Comparison of ENCODE assay signal across 9 mouse cellular contexts in genomic region chr1:170521520-170522205, GRCm38 (mm10).
DNase-seq lines count a peak whose midpoint lies in the region; ATAC-seq and TF ChIP-seq lines count a peak whose summit lies in the region.
"Had no signal": no experiment of that assay in that cellular context is flagged by ENCODE, and none has a peak within 500 bp of the region (broad histone marks: within the 10 kb centered on the region; RNA-seq: fewer than 3 reads in every experiment).

No protein-coding gene starts in this region.

- intact Hi-C loops in heart, adult 2 months (cut with DNase I): no loop called here
- intact Hi-C loops in left cerebral cortex, adult 2 months (cut with DNase I): no loop called here

- whole genome bisulfite sequencing in heart, adult 2 months: 52% methylated on average over 6 of the region's 6 CpGs
- WGBS in kidney, embryonic 14.5 days: 42% methylated on average over 6 of the region's 6 CpGs
- 32% methylated on average over 6 of the region's 6 CpGs for WGBS in neural tube, embryonic 14.5 days

- no peaks in the 10 kb centered on the region for H3K36me3 ChIP-seq in heart, adult 2 months (ENCODE audit: control insufficient read depth, insufficient read depth, low read length)
- H3K36me3 ChIP-seq in kidney, embryonic 14.5 days (ENCODE audit: control insufficient read depth, insufficient read depth, low read length): no peaks in the 10 kb centered on the region
- no peaks in the 10 kb centered on the region for H3K36me3 ChIP-seq in neural tube, embryonic 14.5 days (ENCODE audit: control insufficient read depth, insufficient read depth, low read length)

- TF ChIP-seq POLR2A in heart, adult 2 months (IDR thresholded peaks at IDR 0.05; ENCODE audit: insufficient read depth, low read depth, low read length): no peak

- H3K79me2 ChIP-seq in heart, adult 2 months (replicated peaks; ENCODE audit: control insufficient read depth, insufficient read depth, low read length): no peaks in the 10 kb centered on the region; the same call in 1 of the 2 replicates

- no peak overlapping the region for H3K4me2 ChIP-seq in kidney, embryonic 14.5 days (replicated peaks; ENCODE audit: low read depth, low read length)
- no peak overlapping the region for H3K4me2 ChIP-seq in neural tube, embryonic 14.5 days (ENCODE audit: low read depth, low read length)
- H3K4me2 ChIP-seq: lung, embryonic 14.5 days had no signal

- ATAC-seq in kidney, embryonic 14.5 days (ENCODE audit: low FRiP score, low TSS enrichment): peak; percentile 92
- ATAC-seq in neural tube, embryonic 14.5 days (ENCODE audit: low read depth): peak; percentile 66

- no peak overlapping the region for H3K4me3 ChIP-seq in heart, adult 2 months
- H3K4me3 ChIP-seq in kidney, embryonic 14.5 days (ENCODE audit: low read length): no peak overlapping the region
- H3K4me3 ChIP-seq in neural tube, embryonic 14.5 days (ENCODE audit: low read depth, low read length): no peak overlapping the region
- no peak overlapping the region for H3K4me3 ChIP-seq in left cerebral cortex, adult 2 months

- no peak overlapping the region for H3K9ac ChIP-seq in heart, adult 2 months (ENCODE audit: low read depth, low read length)
- no peak overlapping the region for H3K9ac ChIP-seq in kidney, embryonic 14.5 days (ENCODE audit: low read depth, low read length)
- H3K9ac ChIP-seq in neural tube, embryonic 14.5 days (replicated peaks; ENCODE audit: low read depth, low read length): no peak overlapping the region
- H3K9ac ChIP-seq: lung, embryonic 14.5 days had no signal

- no peak for TF ChIP-seq CTCF in heart, adult 2 months (IDR thresholded peaks at IDR 0.05)
- TF ChIP-seq CTCF in left cerebral cortex, adult 2 months (IDR thresholded peaks at IDR 0.05): no peak

- no peaks in the 10 kb centered on the region for H3K27me3 ChIP-seq in heart, adult 2 months (ENCODE audit: control insufficient read depth, insufficient read depth, low read length)
- no peaks in the 10 kb centered on the region for H3K27me3 ChIP-seq in kidney, embryonic 14.5 days (ENCODE audit: control insufficient read depth, insufficient read depth, low read length)
- H3K27me3 ChIP-seq in neural tube, embryonic 14.5 days (ENCODE audit: control insufficient read depth, insufficient read depth, low read length): no peaks in the 10 kb centered on the region

- H3K27ac ChIP-seq in heart, adult 2 months: peak overlapping the region; percentile 36
- H3K27ac ChIP-seq in kidney, embryonic 14.5 days (ENCODE audit: low read depth, low read length): peak overlapping the region; percentile 79; the same call in 1 of the 2 replicates
- H3K27ac ChIP-seq in neural tube, embryonic 14.5 days (ENCODE audit: low read depth, low read length): no peak overlapping the region
- no peak overlapping the region for H3K27ac ChIP-seq in left cerebral cortex, adult 2 months

- peaks cover 2% of the 10 kb centered on the region; the same call in 1 of the 2 replicates for H3K4me1 ChIP-seq in heart, adult 2 months (ENCODE audit: control insufficient read depth, insufficient read depth, low read length)
- H3K4me1 ChIP-seq in kidney, embryonic 14.5 days (ENCODE audit: control insufficient read depth, insufficient read depth, low read length): peaks cover 16% of the 10 kb centered on the region; the same call in 1 of the 2 replicates
- H3K4me1 ChIP-seq in neural tube, embryonic 14.5 days (ENCODE audit: control insufficient read depth, insufficient read depth, low read length): peaks cover 5% of the 10 kb centered on the region; the same call in 1 of the 2 replicates

- TF ChIP-seq EP300 in heart, adult 2 months (IDR thresholded peaks at IDR 0.05; ENCODE audit: insufficient read depth, low read depth, low read length): no peak

- peak; percentile 90 for DNase-seq in R1 (ENCODE audit: low read depth, low spot score)
- DNase-seq in cerebellum, adult 18-20 months: peak; percentile 51 to 56
- DNase-seq in heart, adult 2 months: peak; percentile 30 to 38
- no peak for DNase-seq in right cerebral cortex, postnatal 14 days
- no peak for DNase-seq in frontal cortex, adult 2 months (ENCODE audit: extremely low spot score in 1 of 2, low spot score in 1 of 2)
- DNase-seq in left cerebral cortex, adult 2 months (ENCODE audit: extremely low spot score in 1 of 2, low spot score in 2 of 2): no peak
- DNase-seq: lung, embryonic 14.5 days had no signal

- H3K9me3 ChIP-seq in kidney, embryonic 14.5 days (ENCODE audit: control insufficient read depth, low read length): peaks cover 3% of the 10 kb centered on the region; the same call in 1 of the 2 replicates
- no peaks in the 10 kb centered on the region for H3K9me3 ChIP-seq in neural tube, embryonic 14.5 days (ENCODE audit: control insufficient read depth, low read length)

Comparison
In these comparisons a context has a peak if more than half of its experiments do, and no peak if none do; other contexts are left out.
1. DNase-seq: peak in R1 (single experiment), cerebellum, adult 18-20 months (2 of 2) and heart, adult 2 months (2 of 2); none in right cerebral cortex, postnatal 14 days (single experiment), frontal cortex, adult 2 months (0 of 2) and left cerebral cortex, adult 2 months (0 of 2).
2. H3K27ac ChIP-seq: peak in heart, adult 2 months (single experiment) and kidney, embryonic 14.5 days (single experiment); none in neural tube, embryonic 14.5 days (single experiment) and left cerebral cortex, adult 2 months (single experiment).